ENCODE assay signal across 15 mouse cellular contexts in the genomic region with DNA sequence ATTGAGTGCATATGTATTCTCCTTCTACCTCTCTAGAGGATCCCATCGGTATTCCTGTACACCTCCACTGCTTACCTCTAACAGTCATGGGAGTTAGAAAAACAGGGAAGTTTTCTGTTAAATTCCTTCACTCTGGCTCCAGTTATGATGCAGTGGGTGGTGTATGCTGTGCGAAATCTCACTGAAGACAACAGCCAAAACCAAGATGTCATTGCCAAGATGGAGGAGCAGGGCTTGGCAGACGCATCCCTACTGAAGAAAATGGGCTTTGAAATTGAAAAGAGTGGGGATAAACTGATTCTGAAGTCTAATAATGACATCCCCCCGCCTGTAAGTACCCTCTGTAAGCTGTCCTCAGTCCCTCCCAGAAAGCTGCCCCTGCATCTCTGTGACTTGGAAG. TPM values are rescaled to one million over a fixed set of nuclear protein-coding genes. Genes with fewer than 3 reads are reported as not detected.
A peak's percentile ranks its signal among the peaks of the same experiment; 100 is the strongest.
DNase-seq lines count a peak whose midpoint lies in the region; ATAC-seq and TF ChIP-seq lines count a peak whose summit lies in the region.
"Had no signal": no experiment of that assay in that cellular context is flagged by ENCODE, and none has a peak within 500 bp of the region (broad histone marks: within the 10 kb centered on the region; RNA-seq: fewer than 3 reads in every experiment).

No protein-coding gene starts in this region.

- no peaks in the 10 kb centered on the region for H3K9me3 ChIP-seq in lung, embryonic 14.5 days (ENCODE audit: low read depth, low read length)
- no peaks in the 10 kb centered on the region for H3K9me3 ChIP-seq in forebrain, embryonic 12.5 days
- no peaks in the 10 kb centered on the region for H3K9me3 ChIP-seq in hindbrain, embryonic 12.5 days (replicated peaks)
- H3K9me3 ChIP-seq in neural tube, embryonic 12.5 days: no peaks in the 10 kb centered on the region
- H3K9me3 ChIP-seq: embryonic facial prominence, embryonic 13.5 days; limb, embryonic 10.5 days had no signal

- no peak overlapping the region for H3K4me3 ChIP-seq in lung, embryonic 14.5 days (ENCODE audit: low read depth, low read length)
- H3K4me3 ChIP-seq in forebrain, embryonic 12.5 days (replicated peaks): no peak overlapping the region
- no peak overlapping the region for H3K4me3 ChIP-seq in hindbrain, embryonic 12.5 days
- H3K4me3 ChIP-seq in neural tube, embryonic 12.5 days: no peak overlapping the region
- H3K4me3 ChIP-seq: embryonic facial prominence, embryonic 13.5 days; limb, embryonic 10.5 days; myocyte had no signal

- H3K27me3 ChIP-seq in lung, embryonic 14.5 days (ENCODE audit: insufficient read depth, low read length): no peaks in the 10 kb centered on the region
- H3K27me3 ChIP-seq in forebrain, embryonic 12.5 days: peaks cover 21% of the 10 kb centered on the region
- H3K27me3 ChIP-seq in hindbrain, embryonic 12.5 days: no peaks in the 10 kb centered on the region
- H3K27me3 ChIP-seq in neural tube, embryonic 12.5 days (replicated peaks): no peaks in the 10 kb centered on the region
- H3K27me3 ChIP-seq: embryonic facial prominence, embryonic 13.5 days had no signal

- WGBS in lung, embryonic 14.5 days: 77% methylated on average over 4 of the region's 4 CpGs
- 55% methylated on average over 4 of the region's 4 CpGs for WGBS in forebrain, embryonic 12.5 days
- WGBS in hindbrain, embryonic 12.5 days: 49% methylated on average over 4 of the region's 4 CpGs
- WGBS in neural tube, embryonic 12.5 days: 42% methylated on average over 4 of the region's 4 CpGs

- H3K9ac ChIP-seq in lung, embryonic 14.5 days: no peak overlapping the region
- peak overlapping the region; percentile 17; the same call in 1 of the 2 replicates for H3K9ac ChIP-seq in forebrain, embryonic 12.5 days
- no peak overlapping the region for H3K9ac ChIP-seq in hindbrain, embryonic 12.5 days
- no peak overlapping the region for H3K9ac ChIP-seq in neural tube, embryonic 12.5 days
- H3K9ac ChIP-seq: embryonic facial prominence, embryonic 13.5 days had no signal

- DNase-seq in lung, embryonic 14.5 days: no peak
- DNase-seq in lung, postnatal 4 days: no peak
- DNase-seq in urinary bladder, postnatal 25 days (ENCODE audit: low spot score): no peak
- DNase-seq in kidney, adult 11 months: no peak
- DNase-seq in thymus, postnatal 10 days (ENCODE audit: low spot score in 2 of 2): no peak
- DNase-seq: gastrocnemius, postnatal 36 days; kidney, postnatal 36 days; lung, adult 2 months; thymus, adult 2 months had no signal

- H3K4me2 ChIP-seq in lung, embryonic 14.5 days: no peak overlapping the region
- peak overlapping the region; percentile 22; the same call in 1 of the 2 replicates for H3K4me2 ChIP-seq in forebrain, embryonic 12.5 days
- no peak overlapping the region for H3K4me2 ChIP-seq in hindbrain, embryonic 12.5 days (replicated peaks)
- H3K4me2 ChIP-seq in neural tube, embryonic 12.5 days (replicated peaks): peak overlapping the region; percentile 6
- H3K4me2 ChIP-seq: embryonic facial prominence, embryonic 13.5 days had no signal

- H3K4me1 ChIP-seq in lung, embryonic 14.5 days (ENCODE audit: insufficient read depth): peaks cover 3% of the 10 kb centered on the region; the same call in 1 of the 2 replicates
- H3K4me1 ChIP-seq in forebrain, embryonic 12.5 days: peaks cover 99% of the 10 kb centered on the region
- H3K4me1 ChIP-seq in hindbrain, embryonic 12.5 days: peaks cover 95% of the 10 kb centered on the region
- peaks cover 89% of the 10 kb centered on the region for H3K4me1 ChIP-seq in neural tube, embryonic 12.5 days

- ATAC-seq in lung, embryonic 14.5 days (ENCODE audit: insufficient read depth): no peak
- ATAC-seq in forebrain, embryonic 12.5 days (ENCODE audit: low FRiP score): no peak
- no peak for ATAC-seq in hindbrain, embryonic 12.5 days (ENCODE audit: low FRiP score)
- ATAC-seq in neural tube, embryonic 12.5 days (ENCODE audit: low FRiP score, low read depth): no peak

- H3K36me3 ChIP-seq in lung, embryonic 14.5 days (ENCODE audit: insufficient read depth): peaks cover 66% of the 10 kb centered on the region
- peaks cover 17% of the 10 kb centered on the region for H3K36me3 ChIP-seq in forebrain, embryonic 12.5 days (replicated peaks)
- H3K36me3 ChIP-seq in hindbrain, embryonic 12.5 days: 0 out of 2 replicates have a peak, but pooled peaks cover 10% of the 10 kb centered on the region
- 0 out of 2 replicates have a peak, but pooled peaks cover 14% of the 10 kb centered on the region for H3K36me3 ChIP-seq in neural tube, embryonic 12.5 days

- peak overlapping the region; percentile 67; the same call in 1 of the 2 replicates for H3K27ac ChIP-seq in lung, embryonic 14.5 days (ENCODE audit: low read depth)
- H3K27ac ChIP-seq in forebrain, embryonic 12.5 days: peak overlapping the region; percentile 93
- H3K27ac ChIP-seq in hindbrain, embryonic 12.5 days: peak overlapping the region; percentile 88
- peak overlapping the region; percentile 43 for H3K27ac ChIP-seq in neural tube, embryonic 12.5 days
- H3K27ac ChIP-seq: embryonic facial prominence, embryonic 13.5 days; limb, embryonic 10.5 days had no signal

- no peak for TF ChIP-seq CTCF in lung, embryonic 14.5 days (IDR thresholded peaks at IDR 0.05; ENCODE audit: low read depth)

RNA-seq across cellular contexts. Expression of a gene that starts 40.9 kb away (rescaled TPM):
- polyA plus RNA-seq in lung, embryonic 14.5 days (2014; fragmentation: Nextera tagmentation; extraction: Ambion mirVana): not detected in 2 replicates
- not detected in 2 replicates for polyA plus RNA-seq in forebrain, embryonic 12.5 days (2016; fragmentation: Nextera tagmentation; extraction: Ambion mirVana)
- polyA plus RNA-seq in hindbrain, embryonic 12.5 days (2016; fragmentation: Nextera tagmentation; extraction: Ambion mirVana): not detected in 2 replicates
- not detected in 2 replicates for polyA plus RNA-seq in neural tube, embryonic 12.5 days (2016; fragmentation: Nextera tagmentation; extraction: Ambion mirVana)
- polyA plus RNA-seq: embryonic facial prominence, embryonic 13.5 days; limb, embryonic 10.5 days; lung, adult 2 months; myocyte; thymus, adult 2 months had no signal

Comparison
In these comparisons a context has a peak if more than half of its experiments do, and no peak if none do; other contexts are left out.
1. H3K27ac ChIP-seq: peak in every context shown above with its lines; median percentile 93 in forebrain, embryonic 12.5 days; 88 in hindbrain, embryonic 12.5 days; 67 in lung, embryonic 14.5 days; 43 in neural tube, embryonic 12.5 days.
2. H3K4me2 ChIP-seq: peak in forebrain, embryonic 12.5 days (single experiment) and neural tube, embryonic 12.5 days (single experiment); none in lung, embryonic 14.5 days (single experiment) and hindbrain, embryonic 12.5 days (single experiment).